Mouse (Mus musculus): ENCODE data around the gene Ice1.

The Ice1 gene

GRCm38 (mm10) chr13:70553456-70553855, 84.0 kb downstream of the Ice1 start:
- no peak for DNase-seq (ENCODE audit: low spot score)

DNA sequence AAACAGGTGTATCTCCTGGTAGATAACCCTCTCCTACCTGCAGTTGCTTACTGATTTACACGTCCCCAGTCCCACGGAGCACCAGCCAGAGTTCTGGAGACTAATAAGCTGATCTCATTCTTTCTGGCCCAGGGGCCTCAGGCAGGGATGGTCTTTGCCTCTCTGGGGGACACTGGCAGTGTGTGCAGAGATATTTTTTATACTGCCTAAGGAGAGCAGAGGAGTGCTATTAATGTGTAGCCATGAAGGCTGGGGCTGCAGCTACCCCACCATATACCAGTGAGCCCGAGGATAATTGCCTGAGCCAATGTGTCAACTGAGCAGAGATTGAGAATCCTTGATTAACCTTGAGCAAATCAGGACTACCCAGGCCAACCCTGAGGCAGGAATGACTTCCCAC, 90.0 kb downstream of the Ice1 start:
- no peak for DNase-seq (ENCODE audit: low spot score)

DNA sequence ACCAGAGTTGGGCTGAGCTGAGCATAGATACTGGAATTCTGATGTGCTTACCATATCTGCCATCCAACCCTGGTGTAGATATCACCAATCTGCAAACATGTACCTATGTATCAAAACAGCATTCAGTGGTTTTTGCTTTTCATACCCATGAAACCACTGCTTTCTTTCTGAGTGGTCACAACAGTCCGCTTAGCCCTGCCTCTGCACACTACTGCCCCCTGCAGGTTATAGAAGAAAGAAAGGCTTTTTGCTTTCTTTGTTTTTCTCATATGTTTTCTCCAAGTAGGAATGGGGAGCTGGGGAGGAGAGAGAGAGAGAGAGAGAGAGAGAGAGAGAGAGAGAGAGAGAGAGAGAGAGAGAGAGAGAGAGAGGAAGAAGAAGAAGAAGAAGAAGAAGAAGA, 92.2 kb downstream of the Ice1 start:
- no peak for DNase-seq (ENCODE audit: low spot score)

- no peak for DNase-seq (ENCODE audit: low spot score)
Observed at GRCm38 (mm10) chr13:70539842-70540241, 97.6 kb downstream of the Ice1 start.

- DNase-seq (ENCODE audit: low spot score), result no peak
Observed at GRCm38 (mm10) chr13:70533412-70533811, 104.0 kb downstream of the Ice1 start.

GRCm38 (mm10) chr13:70532719-70533118, 104.7 kb downstream of the Ice1 start:
- no peak for DNase-seq (ENCODE audit: low spot score)

GRCm38 (mm10) chr13:70517651-70518050, 119.8 kb downstream of the Ice1 start:
- no peak for DNase-seq (ENCODE audit: low spot score)

DNA sequence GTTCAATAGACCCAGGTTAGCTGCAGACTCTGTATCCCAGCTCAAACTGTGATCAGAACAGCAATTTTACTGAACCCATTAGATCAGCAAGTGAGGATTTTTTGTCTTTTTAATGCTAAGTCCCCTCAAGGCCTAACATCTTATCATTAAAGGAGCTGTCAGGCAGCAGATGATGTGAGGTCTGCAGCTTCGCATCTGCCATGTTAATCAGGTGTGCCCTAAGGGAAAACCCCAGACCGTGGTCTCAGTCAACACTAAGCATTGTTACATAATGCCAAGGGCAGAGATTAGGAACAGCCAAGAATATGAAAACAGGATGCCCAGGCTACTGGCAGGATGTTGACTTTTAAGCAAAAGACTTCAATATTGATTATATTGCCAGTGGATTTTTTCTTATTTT, 122.4 kb downstream of the Ice1 start:
- DNase-seq (ENCODE audit: low spot score), result no peak

GRCm38 (mm10) chr13:70510199-70510598, 127.2 kb downstream of the Ice1 start:
- DNase-seq (ENCODE audit: low spot score), result no peak

DNA sequence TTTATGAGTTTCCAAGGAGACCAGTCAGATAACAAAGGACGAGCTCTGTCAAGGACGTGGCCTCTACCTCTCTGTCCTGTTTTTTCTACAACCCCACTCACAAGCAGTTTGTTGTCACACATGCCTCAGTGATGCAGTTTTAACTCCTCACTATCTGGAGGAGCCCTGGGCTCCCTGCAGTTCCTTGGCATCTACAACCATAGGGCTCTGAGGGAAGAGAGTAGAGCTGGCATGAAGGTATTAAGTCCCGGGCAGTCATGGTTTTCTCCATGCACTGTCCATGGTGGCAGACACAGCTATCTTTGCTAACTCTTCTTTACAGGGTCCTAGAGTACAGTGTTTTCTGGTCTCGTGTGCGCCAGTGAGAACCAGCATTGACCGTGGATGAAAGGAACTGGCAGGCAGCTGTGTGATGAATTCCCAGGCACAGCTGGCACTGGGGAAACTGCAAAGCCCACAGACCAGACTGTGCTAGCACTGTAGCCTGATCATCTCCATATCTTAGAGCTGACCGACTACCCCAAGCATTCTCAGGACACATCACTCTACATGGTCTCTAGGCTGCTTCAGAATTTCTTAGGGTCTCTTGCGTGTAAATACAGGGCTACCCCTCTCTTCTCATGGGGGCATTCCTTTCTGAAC, 127.9 kb downstream of the Ice1 start:
- DNase-seq (ENCODE audit: low spot score), result no peak

GRCm38 (mm10) chr13:70508708-70509374, 128.6 kb downstream of the Ice1 start:
- no peak for DNase-seq (ENCODE audit: low spot score)

Measured in ovary, postnatal 36 days (tissue).